Mouse (Mus musculus): ENCODE measurements at regions not wholly inside any gene's neighbourhood (a gene's known extent, or its start where the extent isn't known, plus 50 kb on each side); places are given as distances from the start of the nearest gene placed in this dataset.

- Histone ChIP-seq H3K36me3 (replicated peaks in 1 of 2; ENCODE audit: control insufficient read depth in 1 of 2, insufficient read depth in 1 of 2, low read length in 1 of 2) (no peaks in the 10 kb centered on the region), H3K27me3 (replicated peaks) (no peaks in the 10 kb centered on the region), H3K4me3 (replicated peaks in 1 of 3; ENCODE audit: low read depth in 2 of 3, low read length in 2 of 3, poor library complexity in 1 of 3) (no peak overlapping the region), H3K4me2 (ENCODE audit: insufficient read depth, low read depth, poor library complexity, severe bottlenecking) (no peak overlapping the region), H3K27ac (ENCODE audit: insufficient read depth, low read depth) (no peak overlapping the region), H3K9ac (ENCODE audit: insufficient read depth, low read depth) (no peak overlapping the region), H3K9me3 (replicated peaks; ENCODE audit: low read length) (peaks cover 6% of the 10 kb centered on the region), H3K79me2 (replicated peaks; ENCODE audit: control insufficient read depth, extremely low read depth, insufficient read depth, poor library complexity, severe bottlenecking) (no peaks in the 10 kb centered on the region), H3K4me1 (ENCODE audit: control insufficient read depth in 1 of 2, insufficient read depth in 2 of 2) (no peaks in the 10 kb centered on the region)
- dilution Hi-C loops (cut with MboI; ENCODE audit: extremely low pct_ligation_motif_present, extremely low pct_unique_long_range_greater_than_20kb, low sequenced_read_pairs) (no loop called here), in situ Hi-C loops (cut with MboI; ENCODE audit: low pct_ligation_motif_present, low pct_unique_long_range_greater_than_20kb, low sequenced_read_pairs) (no loop called here)
- DNase-seq (ENCODE audit: extremely low read depth): no peak
- TF ChIP-seq KAT2A (IDR thresholded peaks at IDR 0.05; ENCODE audit: insufficient replicate concordance, low read length) (no peak), ELF1 (IDR thresholded peaks at IDR 0.05; ENCODE audit: low read depth, low read length) (no peak), IRF4 (IDR thresholded peaks at IDR 0.05; ENCODE audit: low read depth, low read length) (no peak), SIN3A (IDR thresholded peaks at IDR 0.05; ENCODE audit: low read length) (no peak), ZNF384 (IDR thresholded peaks at IDR 0.05; ENCODE audit: low read depth, low read length) (no peak), E2F4 (IDR thresholded peaks at IDR 0.05; ENCODE audit: insufficient replicate concordance, low read depth, low read length) (no peak)
Measured at GRCm38 (mm10) chr3:8046348-8046747, 1426.1 kb upstream of the 1700008P02Rik start.

DNA sequence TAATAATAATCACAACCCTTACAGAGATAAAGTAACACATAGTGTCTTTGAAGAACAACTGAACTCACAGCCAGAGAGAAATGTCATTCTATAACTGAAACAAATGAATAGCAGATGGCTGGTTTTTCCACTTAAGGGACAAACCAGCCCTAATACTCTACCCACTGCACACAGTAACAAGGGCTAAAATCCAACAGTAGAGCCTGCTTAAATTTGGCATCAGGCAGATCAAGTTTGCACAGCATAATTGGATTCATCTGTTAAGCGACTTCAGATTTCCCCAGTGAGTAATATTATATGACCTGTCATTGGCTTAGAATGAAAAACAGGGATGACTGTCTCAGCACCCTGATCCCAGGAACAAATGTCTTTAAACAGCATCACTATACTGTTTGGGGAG is 1416.5 kb upstream of the 1700008P02Rik start:
- peaks cover 31% of the 10 kb centered on the region for H3K9me3 ChIP-seq (replicated peaks; ENCODE audit: low read length)
- no peak overlapping the region for H3K9ac ChIP-seq (ENCODE audit: insufficient read depth, low read depth)
- H3K4me1 ChIP-seq (ENCODE audit: control insufficient read depth in 1 of 2, insufficient read depth in 2 of 2): no peaks in the 10 kb centered on the region
- no peak overlapping the region for H3K4me3 ChIP-seq (replicated peaks in 1 of 3; ENCODE audit: low read depth in 2 of 3, low read length in 2 of 3, poor library complexity in 1 of 3)
- TF ChIP-seq UBTF (IDR thresholded peaks at IDR 0.05; ENCODE audit: low read depth, low read length): no peak
- no peak for TF ChIP-seq EP300 (IDR thresholded peaks at IDR 0.05; ENCODE audit: low read length)
- no peak for TF ChIP-seq SMC3 (IDR thresholded peaks at IDR 0.05; ENCODE audit: low read depth, low read length)
- TF ChIP-seq MAFK (IDR thresholded peaks at IDR 0.05; ENCODE audit: insufficient replicate concordance, low read length): no peak
- no peak for TF ChIP-seq HCFC1 (IDR thresholded peaks at IDR 0.05; ENCODE audit: low read depth, low read length)
- no peak for TF ChIP-seq SIN3A (IDR thresholded peaks at IDR 0.05; ENCODE audit: low read length)
- no peak for TF ChIP-seq USF2 (conservative IDR thresholded peaks at IDR 0.05; ENCODE audit: low read depth, low read length)
- TF ChIP-seq JUND (conservative IDR thresholded peaks at IDR 0.05; ENCODE audit: low read depth, low read length): no peak
- no peak for TF ChIP-seq ZMIZ1 (IDR thresholded peaks at IDR 0.05; ENCODE audit: low read depth, low read length)
- no peak for TF ChIP-seq JUN (IDR thresholded peaks at IDR 0.05; ENCODE audit: insufficient read depth, low read depth, low read length)
- TF ChIP-seq USF1 (IDR thresholded peaks at IDR 0.05; ENCODE audit: low read depth, low read length): no peak
- TF ChIP-seq MYC (IDR thresholded peaks at IDR 0.05; ENCODE audit: low read depth, low read length): no peak
- no peak for TF ChIP-seq ZC3H11A (IDR thresholded peaks at IDR 0.05; ENCODE audit: low read depth, low read length)
- TF ChIP-seq ETS1 (conservative IDR thresholded peaks at IDR 0.05; ENCODE audit: low read depth, low read length): no peak
- TF ChIP-seq POLR2AphosphoS2 (IDR thresholded peaks at IDR 0.05; ENCODE audit: low read depth, low read length): no peak
- TF ChIP-seq E2F4 (IDR thresholded peaks at IDR 0.05; ENCODE audit: insufficient replicate concordance, low read depth, low read length): no peak
- TF ChIP-seq MEF2A (IDR thresholded peaks at IDR 0.05; ENCODE audit: borderline replicate concordance, low read depth, low read length): no peak
- TF ChIP-seq NELFE (IDR thresholded peaks at IDR 0.05; ENCODE audit: low read depth, low read length): no peak
- no peak for TF ChIP-seq CHD1 (IDR thresholded peaks at IDR 0.05; ENCODE audit: low read depth, low read length)
- in situ Hi-C loops (cut with MboI; ENCODE audit: low pct_ligation_motif_present, low pct_unique_long_range_greater_than_20kb, low sequenced_read_pairs) (no loop called here), dilution Hi-C loops (cut with MboI; ENCODE audit: extremely low pct_ligation_motif_present, extremely low pct_unique_long_range_greater_than_20kb, low sequenced_read_pairs) (no loop called here)
- H3K4me2 ChIP-seq (ENCODE audit: insufficient read depth, low read depth, poor library complexity, severe bottlenecking): no peak overlapping the region
- no peak for DNase-seq (ENCODE audit: extremely low read depth)
- no peaks in the 10 kb centered on the region for H3K27me3 ChIP-seq (replicated peaks)
- H3K36me3 ChIP-seq (replicated peaks in 1 of 2; ENCODE audit: control insufficient read depth in 1 of 2, insufficient read depth in 1 of 2, low read length in 1 of 2): no peaks in the 10 kb centered on the region
- no peak overlapping the region for H3K27ac ChIP-seq (ENCODE audit: insufficient read depth, low read depth)
- H3K79me2 ChIP-seq (replicated peaks; ENCODE audit: control insufficient read depth, extremely low read depth, insufficient read depth, poor library complexity, severe bottlenecking): no peaks in the 10 kb centered on the region

Measured in CH12.LX (cell line).